Mouse (Mus musculus): ENCODE results near the gene Gm49388.

DNA sequence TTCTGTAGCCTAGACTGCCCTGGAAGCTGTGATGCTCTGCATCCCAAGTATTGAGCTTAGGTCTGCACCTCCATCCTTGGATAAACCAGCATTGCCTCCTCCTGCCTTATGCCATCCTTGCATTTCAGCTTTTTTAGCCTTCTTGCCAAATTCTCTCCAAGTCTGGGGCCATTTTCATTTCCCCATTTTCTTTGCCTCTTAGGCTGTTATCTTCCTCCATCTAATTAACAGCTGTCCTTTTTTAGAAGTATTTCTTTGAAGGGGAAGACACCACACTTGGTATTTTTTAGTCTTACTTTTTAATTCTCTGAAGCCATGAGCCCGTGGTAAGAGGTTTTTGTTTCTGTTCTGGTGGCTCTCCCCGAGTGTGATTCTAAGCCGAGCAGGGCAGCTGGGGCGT, 21.8 kb upstream of the Gm49388 start:
- TF ChIP-seq CTCF (IDR thresholded peaks at IDR 0.05; ENCODE audit: borderline replicate concordance, insufficient read depth, low read length) (no peak), POLR2A (IDR thresholded peaks at IDR 0.05; ENCODE audit: low read depth, low read length) (no peak)

Data from embryonic fibroblast, embryonic 13.5 days (primary cell).